Mouse (Mus musculus): Measurements from ENCODE around the gene Narf.
A peak's percentile ranks its signal among the peaks of the same experiment; 100 is the strongest.

Gene Narf

GRCm38 (mm10) chr11:121237345-121238128 lies 484 bp downstream of the Narf start:
- DNase-seq (ENCODE audit: low spot score): peak; percentile 71

GRCm38 (mm10) chr11:121239669-121240068 lies 2.6 kb downstream of the Narf start:
- no peak for DNase-seq (ENCODE audit: low spot score)

GRCm38 (mm10) chr11:121250196-121250595 lies 13.1 kb downstream of the Narf start:
- DNase-seq (ENCODE audit: low spot score): no peak

GRCm38 (mm10) chr11:121259160-121260100 lies 22.4 kb downstream of the Narf start, which contains the start of gene Foxk2:
TSS of gene Foxk2 (plus strand) at chr11:121259990.
- peak; percentile 92 for DNase-seq (ENCODE audit: low spot score)

GRCm38 (mm10) chr11:121260211-121260906 lies 23.3 kb downstream of the Narf start:
- peak; percentile 34 for DNase-seq (ENCODE audit: low spot score)

- DNase-seq (ENCODE audit: low spot score): no peak
These were observed 24.0 kb downstream of the Narf start for GRCm38 (mm10) chr11:121261074-121261473.

- DNase-seq (ENCODE audit: low spot score): no peak
These were observed 40.5 kb downstream of the Narf start for GRCm38 (mm10) chr11:121277516-121277915.

- DNase-seq (ENCODE audit: low spot score): no peak
These were observed 41.0 kb downstream of the Narf start for GRCm38 (mm10) chr11:121278011-121278410.

GRCm38 (mm10) chr11:121282911-121283310 lies 45.9 kb downstream of the Narf start:
- no peak for DNase-seq (ENCODE audit: low spot score)

- no peak for DNase-seq (ENCODE audit: low spot score)
These were observed 52.8 kb downstream of the Narf start for GRCm38 (mm10) chr11:121289859-121290258.

- no peak for DNase-seq (ENCODE audit: low spot score)
These were observed 57.7 kb downstream of the Narf start for GRCm38 (mm10) chr11:121294771-121295170.

- DNase-seq (ENCODE audit: low spot score): no peak
These were observed 61.4 kb downstream of the Narf start for GRCm38 (mm10) chr11:121298493-121298892.

- DNase-seq (ENCODE audit: low spot score): no peak
These were observed 63.2 kb downstream of the Narf start for GRCm38 (mm10) chr11:121300265-121300664.

- DNase-seq (ENCODE audit: low spot score): no peak
These were observed 68.3 kb downstream of the Narf start for GRCm38 (mm10) chr11:121305371-121305770.

Data from embryo, embryonic 10.5 days (tissue).